9 mouse cellular contexts compared by ENCODE assay signal in the genomic region with DNA sequence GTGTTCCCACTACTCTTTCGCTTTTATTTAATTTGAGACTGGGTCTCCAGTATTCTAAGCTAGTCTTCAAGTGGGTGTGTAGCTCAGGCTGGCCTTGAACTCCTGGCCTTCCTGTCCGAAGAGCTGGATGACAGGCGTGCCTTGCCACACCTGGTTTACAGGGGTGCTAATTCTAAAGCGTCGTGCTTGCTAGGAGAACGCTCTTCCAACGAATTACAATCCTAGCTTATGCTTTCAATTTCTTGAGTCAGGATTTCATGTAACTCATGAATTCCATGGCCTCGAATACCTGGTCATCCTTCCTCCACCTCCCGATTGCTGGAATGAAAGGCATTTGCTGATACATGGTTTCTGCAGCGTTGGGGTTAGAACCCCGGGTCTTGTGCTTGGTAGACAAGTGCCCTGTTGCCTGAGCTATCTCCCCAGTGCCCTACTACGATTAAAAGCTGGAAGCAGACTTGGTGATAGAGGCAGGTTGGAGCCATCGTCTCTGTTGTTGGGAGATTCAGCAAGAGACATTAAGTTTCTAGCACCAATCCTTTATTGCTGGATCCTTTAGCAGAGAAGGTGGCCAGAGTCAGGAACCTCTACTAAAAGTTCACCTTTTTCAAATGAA. TPM values are rescaled to one million over a fixed set of nuclear protein-coding genes. Genes with fewer than 3 reads are reported as not detected.
A peak's percentile ranks its signal among the peaks of the same experiment; 100 is the strongest.
DNase-seq lines count a peak whose midpoint lies in the region; ATAC-seq and TF ChIP-seq lines count a peak whose summit lies in the region.
"Had no signal": no experiment of that assay in that cellular context is flagged by ENCODE, and none has a peak within 500 bp of the region (broad histone marks: within the 10 kb centered on the region; RNA-seq: fewer than 3 reads in every experiment).

No protein-coding gene starts in this region.

- peaks cover 12% of the 10 kb centered on the region for H3K4me1 ChIP-seq in heart, postnatal 0 days (ENCODE audit: control insufficient read depth, insufficient read depth)
- H3K4me1 ChIP-seq in hindbrain, embryonic 14.5 days (replicated peaks; ENCODE audit: control insufficient read depth, insufficient read depth, low read length), result peaks cover 27% of the 10 kb centered on the region
- peaks cover 38% of the 10 kb centered on the region for H3K4me1 ChIP-seq in midbrain, embryonic 13.5 days (replicated peaks)

- no peak for TF ChIP-seq CTCF in heart, postnatal 0 days (IDR thresholded peaks at IDR 0.05; ENCODE audit: low read depth)

- peak overlapping the region; percentile 95 for H3K9ac ChIP-seq in heart, postnatal 0 days (replicated peaks; ENCODE audit: low read depth, low read length)
- peak overlapping the region; percentile 96 for H3K9ac ChIP-seq in hindbrain, embryonic 14.5 days
- H3K9ac ChIP-seq in midbrain, embryonic 13.5 days (replicated peaks), result peak overlapping the region; percentile 92

- H3K9me3 ChIP-seq in heart, postnatal 0 days (replicated peaks; ENCODE audit: control insufficient read depth, low read length), result no peaks in the 10 kb centered on the region
- H3K9me3 ChIP-seq in hindbrain, embryonic 14.5 days (ENCODE audit: control insufficient read depth, low read length), result no peaks in the 10 kb centered on the region
- no peaks in the 10 kb centered on the region for H3K9me3 ChIP-seq in midbrain, embryonic 13.5 days

- H3K4me2 ChIP-seq in heart, postnatal 0 days (ENCODE audit: low read depth, low read length), result peak overlapping the region; percentile 78
- H3K4me2 ChIP-seq in hindbrain, embryonic 14.5 days (replicated peaks), result peak overlapping the region; percentile 70
- H3K4me2 ChIP-seq in midbrain, embryonic 13.5 days (replicated peaks), result peak overlapping the region; percentile 87

- peaks cover 36% of the 10 kb centered on the region for H3K36me3 ChIP-seq in heart, postnatal 0 days (replicated peaks; ENCODE audit: control insufficient read depth, insufficient read depth, low read length)
- H3K36me3 ChIP-seq in hindbrain, embryonic 14.5 days (replicated peaks; ENCODE audit: control insufficient read depth, insufficient read depth), result peaks cover 35% of the 10 kb centered on the region
- H3K36me3 ChIP-seq in midbrain, embryonic 13.5 days, result peaks cover 37% of the 10 kb centered on the region

- peak overlapping the region; percentile 86 for H3K27ac ChIP-seq in heart, postnatal 0 days (ENCODE audit: low read depth)
- H3K27ac ChIP-seq in hindbrain, embryonic 14.5 days, result peak overlapping the region; percentile 89
- H3K27ac ChIP-seq in midbrain, embryonic 13.5 days, result peak overlapping the region; percentile 88

- WGBS in heart, postnatal 0 days, result 16% methylated on average over 13 of the region's 13 CpGs
- 37% methylated on average over 13 of the region's 13 CpGs for WGBS in hindbrain, embryonic 14.5 days
- WGBS in midbrain, embryonic 13.5 days, result 38% methylated on average over 13 of the region's 13 CpGs

- H3K4me3 ChIP-seq in heart, postnatal 0 days (ENCODE audit: low read depth, low read length), result peak overlapping the region; percentile 96
- peak overlapping the region; percentile 88 for H3K4me3 ChIP-seq in hindbrain, embryonic 14.5 days (replicated peaks; ENCODE audit: low read length)
- H3K4me3 ChIP-seq in midbrain, embryonic 13.5 days (replicated peaks), result peak overlapping the region; percentile 81

- no peak for DNase-seq in heart, postnatal 0 days (ENCODE audit: low spot score)
- DNase-seq in heart, adult 9 months (ENCODE audit: low spot score in 2 of 2), result no peak
- DNase-seq in R1 (ENCODE audit: low read depth, low spot score), result peak; percentile 72
- no peak for DNase-seq in hindbrain, embryonic 14.5 days (ENCODE audit: low spot score)
- no peak for DNase-seq in left cerebral cortex, adult 8-10 months (ENCODE audit: low spot score in 2 of 2)

- no peaks in the 10 kb centered on the region for H3K27me3 ChIP-seq in heart, postnatal 0 days (ENCODE audit: control insufficient read depth, insufficient read depth, low read length)
- H3K27me3 ChIP-seq in hindbrain, embryonic 14.5 days (ENCODE audit: control insufficient read depth, insufficient read depth, low read length), result no peaks in the 10 kb centered on the region
- H3K27me3 ChIP-seq in midbrain, embryonic 13.5 days, result no peaks in the 10 kb centered on the region
- H3K27me3 ChIP-seq: Patski had no signal

- ATAC-seq in heart, postnatal 0 days (ENCODE audit: insufficient read depth, low read depth), result no peak
- ATAC-seq in hindbrain, embryonic 14.5 days (ENCODE audit: low FRiP score), result no peak
- ATAC-seq in midbrain, embryonic 13.5 days, result no peak
- no peak for ATAC-seq in cerebellum, adult (ENCODE audit: insufficient number of reproducible peaks, low FRiP score, low TSS enrichment)
- no peak for ATAC-seq in inflammation-experienced regulatory T-cells, adult 6 months

- TF ChIP-seq EP300 in heart, postnatal 0 days (IDR thresholded peaks at IDR 0.05; ENCODE audit: low read depth), result no peak

RNA-seq across cellular contexts. Expression of gene Kxd1, which starts 0.5 kb away (rescaled TPM):
- total RNA-seq in heart, postnatal 0 days (2014; rRNA removed; ENCODE audit: low replicate concordance), result 110 and 120 TPM in 2 replicates
- 93.5 and 96.7 TPM in 2 replicates for polyA plus RNA-seq in heart, postnatal 0 days (2015; fragmentation: Nextera tagmentation; extraction: Ambion mirVana)
- polyA plus RNA-seq in hindbrain, embryonic 14.5 days (2014; fragmentation: Nextera tagmentation; extraction: Ambion mirVana), result 45.4 and 46.5 TPM in 2 replicates
- polyA plus RNA-seq in midbrain, embryonic 13.5 days (2015; fragmentation: Nextera tagmentation; extraction: Ambion mirVana), result 44.5 and 48.1 TPM in 2 replicates
- 10 to 100 TPM; 43.0 to 52.5 (median 47.1) TPM for total RNA-seq in left cerebral cortex, adult 8-10 months (2022)
- 100 to 1,000 TPM; 138 to 187 (median 180) TPM for polyA plus RNA-seq in inflammation-experienced regulatory T-cells, adult 6 months (2017; shearing (Covaris generic))

RNA-seq across cellular contexts. Expression of gene Fkbp8, which starts 0.8 kb away (rescaled TPM):
- 422 and 440 TPM in 2 replicates for total RNA-seq in heart, postnatal 0 days (2014; rRNA removed; ENCODE audit: low replicate concordance)
- polyA plus RNA-seq in heart, postnatal 0 days (2015; fragmentation: Nextera tagmentation; extraction: Ambion mirVana), result 195 and 200 TPM in 2 replicates
- polyA plus RNA-seq in hindbrain, embryonic 14.5 days (2014; fragmentation: Nextera tagmentation; extraction: Ambion mirVana), result 328 and 332 TPM in 2 replicates
- 370 and 392 TPM in 2 replicates for polyA plus RNA-seq in midbrain, embryonic 13.5 days (2015; fragmentation: Nextera tagmentation; extraction: Ambion mirVana)
- 100 to 1,000 TPM; 419 to 440 (median 422) TPM for total RNA-seq in left cerebral cortex, adult 8-10 months (2022)
- polyA plus RNA-seq in inflammation-experienced regulatory T-cells, adult 6 months (2017; shearing (Covaris generic)), result 100 to 1,000 TPM; 133 to 156 (median 138) TPM

RNA-seq across cellular contexts. Expression of gene Ell, which starts 11.0 kb away (rescaled TPM):
- total RNA-seq in heart, postnatal 0 days (2014; rRNA removed; ENCODE audit: low replicate concordance), result 7.3 and 13.9 TPM in 2 replicates
- 7.9 and 9.1 TPM in 2 replicates for polyA plus RNA-seq in heart, postnatal 0 days (2015; fragmentation: Nextera tagmentation; extraction: Ambion mirVana)
- polyA plus RNA-seq in hindbrain, embryonic 14.5 days (2014; fragmentation: Nextera tagmentation; extraction: Ambion mirVana), result 14.8 and 15.1 TPM in 2 replicates
- polyA plus RNA-seq in midbrain, embryonic 13.5 days (2015; fragmentation: Nextera tagmentation; extraction: Ambion mirVana), result 17.8 and 18.0 TPM in 2 replicates
- total RNA-seq in left cerebral cortex, adult 8-10 months (2022), result 10 to 100 TPM; 17.6 to 25.3 (median 19.2) TPM
- 10 to 100 TPM; 30.5 to 37.0 (median 35.6) TPM for polyA plus RNA-seq in inflammation-experienced regulatory T-cells, adult 6 months (2017; shearing (Covaris generic))

RNA-seq across cellular contexts. Expression of gene Uba52, which starts 17.7 kb away (rescaled TPM):
- 887 and 1,064 TPM in 2 replicates for total RNA-seq in heart, postnatal 0 days (2014; rRNA removed; ENCODE audit: low replicate concordance)
- 1,011 and 1,075 TPM in 2 replicates for polyA plus RNA-seq in heart, postnatal 0 days (2015; fragmentation: Nextera tagmentation; extraction: Ambion mirVana)
- 622 and 778 TPM in 2 replicates for polyA plus RNA-seq in hindbrain, embryonic 14.5 days (2014; fragmentation: Nextera tagmentation; extraction: Ambion mirVana)
- polyA plus RNA-seq in midbrain, embryonic 13.5 days (2015; fragmentation: Nextera tagmentation; extraction: Ambion mirVana), result 680 and 755 TPM in 2 replicates
- total RNA-seq in left cerebral cortex, adult 8-10 months (2022), result 1,000 to 10,000 TPM in 1 of 4 experiments, 100 to 1,000 TPM in 3; 847 to 1,003 (median 930) TPM
- polyA plus RNA-seq in inflammation-experienced regulatory T-cells, adult 6 months (2017; shearing (Covaris generic)), result 1,000 to 10,000 TPM; 2,608 to 4,221 (median 3,776) TPM

RNA-seq across cellular contexts. Expression of gene Rex1bd, which starts 21.7 kb away (rescaled TPM):
- 121 and 145 TPM in 2 replicates for total RNA-seq in heart, postnatal 0 days (2014; rRNA removed; ENCODE audit: low replicate concordance)
- 139 and 146 TPM in 2 replicates for polyA plus RNA-seq in heart, postnatal 0 days (2015; fragmentation: Nextera tagmentation; extraction: Ambion mirVana)
- polyA plus RNA-seq in hindbrain, embryonic 14.5 days (2014; fragmentation: Nextera tagmentation; extraction: Ambion mirVana), result 161 and 166 TPM in 2 replicates
- 152 and 155 TPM in 2 replicates for polyA plus RNA-seq in midbrain, embryonic 13.5 days (2015; fragmentation: Nextera tagmentation; extraction: Ambion mirVana)
- total RNA-seq in left cerebral cortex, adult 8-10 months (2022), result 100 to 1,000 TPM; 103 to 117 (median 109) TPM
- 10 to 100 TPM; 67.7 to 85.1 (median 84.4) TPM for polyA plus RNA-seq in inflammation-experienced regulatory T-cells, adult 6 months (2017; shearing (Covaris generic))
